Mouse (Mus musculus) hematopoietic multipotent progenitor cell, adult 10-12 weeks (in vitro differentiated cells): ENCODE measurements around the gene Exosc10. TPM values are rescaled to one million over a fixed set of nuclear protein-coding genes. Genes with fewer than 3 reads are reported as not detected.

Experiments
- polyA plus RNA-seq: library from polyadenylated mRNA; stranded (reverse); fragments of >175 nt; gene quantifications from 2 replicates; pipeline ENCODE4 v1.2.3, GENCODE M21; 2012; ENCODE audit warnings: low replicate concordance

The Exosc10 gene
- 38.4 and 48.3 TPM in 2 replicates for polyA plus RNA-seq

DNA sequence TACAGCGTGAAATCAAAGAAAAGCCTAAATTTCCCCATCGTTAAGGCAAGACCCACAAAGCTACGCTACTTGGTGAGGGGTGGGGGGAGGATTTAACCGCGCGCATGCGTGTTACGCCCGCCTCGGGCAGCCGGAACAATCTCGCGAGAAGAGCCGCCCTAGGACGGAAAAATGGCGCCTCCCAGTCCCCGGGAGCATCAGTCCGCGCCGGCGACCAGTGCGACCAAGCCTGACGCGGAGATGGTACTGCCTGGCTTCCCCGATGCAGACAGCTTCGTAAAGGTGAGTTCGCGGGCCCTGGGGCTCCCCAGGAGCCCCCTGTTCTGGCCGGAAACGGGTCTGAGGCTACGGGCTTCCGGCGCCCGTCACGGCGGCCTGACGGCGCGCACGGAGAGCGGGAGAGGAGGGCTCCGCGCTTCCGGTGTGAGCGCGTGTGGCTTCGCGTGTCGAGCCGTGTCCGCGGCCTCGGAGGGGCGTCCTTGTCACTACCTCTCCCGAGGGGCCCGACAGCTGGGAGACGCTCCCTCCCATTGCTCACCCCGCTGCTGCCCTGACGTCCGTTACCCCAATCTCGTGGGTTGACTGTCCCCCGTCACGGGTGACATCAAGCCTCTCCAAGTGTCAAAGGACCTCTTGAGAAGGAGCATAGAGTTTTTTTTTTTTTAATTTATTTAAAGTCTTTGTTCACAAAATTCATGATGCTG is at the start of gene Exosc10:
Gene Exosc10 (plus strand): TSS at position 133 of the 704 bp plus-strand sequence.

DNA sequence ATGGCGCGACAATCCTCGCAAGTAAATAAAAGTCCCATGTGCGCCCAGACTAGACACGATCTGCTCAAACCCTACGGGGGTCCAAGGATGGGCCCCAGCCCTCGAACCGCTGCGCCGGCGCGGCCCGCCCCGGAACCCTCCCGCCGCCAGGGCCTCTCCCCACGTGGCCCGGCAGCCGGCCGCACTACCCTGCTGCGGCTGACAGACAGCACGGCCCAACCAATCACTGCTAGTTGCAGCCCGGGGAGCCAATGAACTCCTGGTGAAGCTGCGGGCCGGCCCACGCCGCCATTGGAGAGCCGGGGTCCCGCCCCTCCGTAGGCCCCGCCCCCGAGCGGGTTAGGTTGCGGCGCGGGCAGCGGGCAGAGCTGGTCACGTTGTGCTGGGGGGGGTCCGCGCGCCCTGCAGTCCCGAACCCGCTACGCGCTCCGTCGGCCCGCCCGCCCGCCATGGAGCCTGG is 33.0 kb downstream of the Exosc10 start, which contains the start of gene Srm:
Gene Srm (plus strand): TSS at position 333 of the 460 bp plus-strand sequence.

DNA sequence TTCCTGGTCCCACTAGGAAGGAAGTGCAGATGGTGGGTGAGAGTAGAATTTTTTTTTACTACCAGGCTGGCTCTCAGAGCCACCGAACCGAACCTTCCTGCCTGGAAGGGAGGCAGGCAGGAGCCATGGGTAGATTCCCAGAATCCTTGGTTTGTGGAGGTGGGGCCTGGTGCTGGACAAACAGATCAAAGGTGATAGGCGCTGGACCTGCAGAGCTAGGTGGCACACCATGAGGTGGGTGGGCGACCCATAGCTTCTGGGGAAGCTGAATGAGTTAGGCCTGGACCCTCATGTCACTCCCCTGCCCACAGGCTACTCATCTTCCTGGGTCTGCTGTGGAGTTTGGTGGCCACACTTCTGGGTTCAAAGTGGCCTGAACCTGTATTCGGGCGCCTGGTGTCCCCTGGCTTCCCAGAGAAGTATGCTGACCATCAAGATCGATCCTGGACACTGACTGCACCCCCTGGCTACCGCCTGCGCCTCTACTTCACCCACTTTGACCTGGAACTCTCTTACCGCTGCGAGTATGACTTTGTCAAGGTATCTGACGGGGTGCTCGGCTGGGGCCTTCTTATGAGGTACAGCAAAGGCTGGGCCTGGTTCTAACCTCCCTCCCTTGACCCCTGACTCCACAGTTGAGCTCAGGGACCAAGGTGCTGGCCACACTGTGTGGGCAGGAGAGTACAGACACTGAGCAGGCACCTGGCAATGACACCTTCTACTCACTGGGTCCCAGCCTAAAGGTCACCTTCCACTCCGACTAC is 44.3 kb downstream of the Exosc10 start, which contains the start of gene Masp2:
Gene Masp2 (plus strand): TSS at position 198 of the 764 bp plus-strand sequence.

DNA sequence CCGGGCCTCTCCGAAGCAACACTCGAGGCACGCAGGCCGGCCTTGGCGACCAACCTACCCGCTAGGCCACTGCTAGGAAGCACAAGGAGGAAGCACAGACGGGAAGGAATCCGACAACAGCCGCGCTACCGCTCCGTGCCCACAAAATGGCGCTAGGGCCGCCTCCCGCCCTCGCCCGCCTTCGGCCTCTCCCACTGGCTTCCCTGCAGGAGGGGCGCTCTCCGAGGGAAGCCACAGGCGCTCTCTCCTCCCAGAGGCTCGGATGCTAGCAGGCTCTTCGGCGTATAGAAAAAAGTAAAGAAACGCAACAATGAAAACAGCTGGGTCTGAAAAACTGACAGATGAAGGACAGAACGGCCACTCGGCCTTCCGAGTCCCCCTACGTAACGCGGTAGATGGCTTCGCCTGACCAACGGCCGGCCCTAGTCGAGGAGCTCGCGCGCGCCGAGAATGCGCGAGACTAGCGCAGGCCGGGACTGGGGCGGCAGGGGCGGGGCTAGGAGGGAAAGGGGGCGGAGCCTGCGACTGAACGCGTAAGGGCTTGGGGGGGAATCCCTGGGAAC is 68.5 kb downstream of the Exosc10 start, which contains the start of gene Tardbp:
Gene Tardbp (minus strand): TSS at position 397 of the 563 bp plus-strand sequence.

Other genes starting within 250 kb of the Exosc10 start
- 13.0 and 18.8 TPM in 2 replicates for gene Ubiad1, start 113.7 kb upstream of the Exosc10 start, polyA plus RNA-seq
- 9.4 and 11.9 TPM in 2 replicates for gene Mtor, start 109.8 kb upstream of the Exosc10 start, polyA plus RNA-seq
- gene Angptl7, start 58.0 kb upstream of the Exosc10 start, polyA plus RNA-seq = 2.3 and 4.3 TPM in 2 replicates
- gene Srm, start 33.1 kb downstream of the Exosc10 start, polyA plus RNA-seq = 34.4 and 44.5 TPM in 2 replicates
- gene Masp2, start 44.1 kb downstream of the Exosc10 start, polyA plus RNA-seq = 0.80 and 0.91 TPM in 2 replicates
- 5.9 and 43.6 TPM in 2 replicates for gene Tardbp, start 68.6 kb downstream of the Exosc10 start, polyA plus RNA-seq
- 0.13 and 0.17 TPM in 2 replicates for gene Gm572, start 84.9 kb downstream of the Exosc10 start, polyA plus RNA-seq
- gene Casz1, start 246.0 kb downstream of the Exosc10 start, polyA plus RNA-seq = 18.0 and 24.6 TPM in 2 replicates